Mouse (Mus musculus): ENCODE data around the gene Thra. TPM values are rescaled to one million over a fixed set of nuclear protein-coding genes. Genes with fewer than 3 reads are reported as not detected.

Thra gene
- polyA plus RNA-seq, 1 experiment, result 495 TPM

GRCm38 (mm10) chr11:98741051-98741620, 698 bp downstream of the Thra start:
- no peak for TF ChIP-seq POLR2A (IDR thresholded peaks at IDR 0.05; ENCODE audit: insufficient read depth, low read depth, low read length)
- TF ChIP-seq CTCF (IDR thresholded peaks at IDR 0.05; ENCODE audit: insufficient read depth, low read depth, low read length), result no peak
- WGBS, result under 1% methylated on average over 17 of the region's 17 CpGs
- peak overlapping the region; percentile 48 for H3K4me3 ChIP-seq (ENCODE audit: insufficient read depth, low read depth, low read length)
- H3K4me1 ChIP-seq (ENCODE audit: control insufficient read depth, insufficient read depth, low read length), result peaks cover 41% of the 10 kb centered on the region
- peak overlapping the region; percentile 89 for H3K27ac ChIP-seq (ENCODE audit: insufficient read depth, low read depth, low read length)

GRCm38 (mm10) chr11:98741622-98742396, 1.4 kb downstream of the Thra start:
- Histone ChIP-seq H3K4me3 (ENCODE audit: insufficient read depth, low read depth, low read length) (peak overlapping the region; percentile 79), H3K27ac (ENCODE audit: insufficient read depth, low read depth, low read length) (peak overlapping the region; percentile 95), H3K4me1 (ENCODE audit: control insufficient read depth, insufficient read depth, low read length) (peaks cover 46% of the 10 kb centered on the region)
- WGBS, result 2% methylated on average over 67 of the region's 86 CpGs
- TF ChIP-seq CTCF (IDR thresholded peaks at IDR 0.05; ENCODE audit: insufficient read depth, low read depth, low read length) (no peak), POLR2A (IDR thresholded peaks at IDR 0.05; ENCODE audit: insufficient read depth, low read depth, low read length) (0 out of 2 replicates have a peak, but pooled peaks have one; percentile 21)

GRCm38 (mm10) chr11:98742397-98743291, 2.2 kb downstream of the Thra start:
- TF ChIP-seq CTCF (IDR thresholded peaks at IDR 0.05; ENCODE audit: insufficient read depth, low read depth, low read length) (no peak), POLR2A (IDR thresholded peaks at IDR 0.05; ENCODE audit: insufficient read depth, low read depth, low read length) (no peak)
- under 1% methylated on average over 21 of the region's 21 CpGs for WGBS
- H3K4me3 ChIP-seq (ENCODE audit: insufficient read depth, low read depth, low read length), result peak overlapping the region; percentile 79
- H3K4me1 ChIP-seq (ENCODE audit: control insufficient read depth, insufficient read depth, low read length), result peaks cover 53% of the 10 kb centered on the region
- H3K27ac ChIP-seq (ENCODE audit: insufficient read depth, low read depth, low read length), result peak overlapping the region; percentile 95

DNA sequence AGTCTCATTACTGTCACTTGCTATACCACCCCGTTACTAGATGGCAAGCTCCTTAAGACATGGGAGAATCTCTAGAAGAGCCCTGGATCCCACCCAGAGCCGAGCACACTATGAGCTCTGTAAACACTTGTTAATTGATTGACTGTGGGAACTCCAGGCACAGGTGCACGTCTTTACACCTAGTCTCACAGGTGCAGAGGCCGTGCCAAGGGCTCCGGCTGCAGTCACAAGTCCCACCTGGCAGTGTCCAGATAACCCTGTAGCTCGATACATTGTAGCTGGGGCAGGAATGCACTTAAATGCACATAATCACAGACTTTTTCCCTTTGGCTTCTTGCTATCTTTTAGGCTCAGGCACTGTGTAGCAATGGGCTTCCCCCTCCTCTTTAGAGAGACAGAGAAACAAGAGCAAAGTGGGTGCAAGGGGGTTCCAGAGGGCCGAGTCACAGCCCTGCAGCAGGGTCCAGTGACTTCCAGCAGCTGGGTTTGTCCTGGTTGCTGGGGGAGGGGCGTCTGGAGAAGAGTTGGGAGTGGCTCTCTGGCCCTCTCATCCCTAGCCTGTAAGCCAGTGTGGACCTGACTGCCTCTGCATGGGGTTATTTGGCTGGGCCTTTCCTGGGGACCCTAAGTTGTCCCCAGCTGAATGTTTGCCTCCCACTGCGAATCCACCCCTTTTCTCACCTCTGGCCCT, 3.4 kb downstream of the Thra start:
- 3% methylated on average over 9 of the region's 9 CpGs for WGBS
- Histone ChIP-seq H3K4me3 (ENCODE audit: insufficient read depth, low read depth, low read length) (peak overlapping the region; percentile 48), H3K4me1 (ENCODE audit: control insufficient read depth, insufficient read depth, low read length) (peaks cover 58% of the 10 kb centered on the region), H3K27ac (ENCODE audit: insufficient read depth, low read depth, low read length) (peak overlapping the region; percentile 71)
- TF ChIP-seq CTCF (IDR thresholded peaks at IDR 0.05; ENCODE audit: insufficient read depth, low read depth, low read length), result no peak

DNA sequence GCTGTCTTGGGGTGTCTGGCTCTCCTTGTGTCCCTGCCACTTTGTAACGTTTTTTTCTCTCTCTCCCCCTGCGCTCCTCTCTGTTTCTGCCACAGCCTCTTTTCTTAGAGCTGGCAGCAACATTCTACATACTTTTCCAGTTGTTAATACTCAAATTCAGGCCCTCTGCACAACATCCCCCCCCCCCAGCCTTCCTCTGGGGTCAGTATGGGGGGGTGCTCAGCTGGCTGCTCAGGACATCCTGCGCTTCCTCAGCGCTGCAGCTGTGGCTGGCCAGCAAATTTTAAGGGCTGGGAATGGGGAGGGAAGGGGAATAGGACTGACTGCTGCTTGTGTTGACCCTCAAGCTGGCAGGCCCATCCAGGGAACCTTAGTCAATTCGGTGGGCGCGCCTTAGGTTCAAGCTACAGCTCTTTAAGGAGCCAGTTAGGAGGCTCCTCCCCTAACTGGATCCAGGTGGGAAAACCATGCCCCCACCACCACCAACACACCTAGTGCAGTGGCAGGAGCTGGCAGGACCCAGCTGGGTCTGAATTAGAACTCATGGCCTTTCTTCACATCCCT, 4.1 kb downstream of the Thra start:
- 17% methylated on average over 7 of the region's 7 CpGs for WGBS
- Histone ChIP-seq H3K4me3 (ENCODE audit: insufficient read depth, low read depth, low read length) (peak overlapping the region; percentile 48; the same call in 1 of the 2 replicates), H3K4me1 (ENCODE audit: control insufficient read depth, insufficient read depth, low read length) (peaks cover 59% of the 10 kb centered on the region), H3K27ac (ENCODE audit: insufficient read depth, low read depth, low read length) (peak overlapping the region; percentile 71)
- TF ChIP-seq CTCF (IDR thresholded peaks at IDR 0.05; ENCODE audit: insufficient read depth, low read depth, low read length) (no peak), POLR2A (IDR thresholded peaks at IDR 0.05; ENCODE audit: insufficient read depth, low read depth, low read length) (no peak)

DNA sequence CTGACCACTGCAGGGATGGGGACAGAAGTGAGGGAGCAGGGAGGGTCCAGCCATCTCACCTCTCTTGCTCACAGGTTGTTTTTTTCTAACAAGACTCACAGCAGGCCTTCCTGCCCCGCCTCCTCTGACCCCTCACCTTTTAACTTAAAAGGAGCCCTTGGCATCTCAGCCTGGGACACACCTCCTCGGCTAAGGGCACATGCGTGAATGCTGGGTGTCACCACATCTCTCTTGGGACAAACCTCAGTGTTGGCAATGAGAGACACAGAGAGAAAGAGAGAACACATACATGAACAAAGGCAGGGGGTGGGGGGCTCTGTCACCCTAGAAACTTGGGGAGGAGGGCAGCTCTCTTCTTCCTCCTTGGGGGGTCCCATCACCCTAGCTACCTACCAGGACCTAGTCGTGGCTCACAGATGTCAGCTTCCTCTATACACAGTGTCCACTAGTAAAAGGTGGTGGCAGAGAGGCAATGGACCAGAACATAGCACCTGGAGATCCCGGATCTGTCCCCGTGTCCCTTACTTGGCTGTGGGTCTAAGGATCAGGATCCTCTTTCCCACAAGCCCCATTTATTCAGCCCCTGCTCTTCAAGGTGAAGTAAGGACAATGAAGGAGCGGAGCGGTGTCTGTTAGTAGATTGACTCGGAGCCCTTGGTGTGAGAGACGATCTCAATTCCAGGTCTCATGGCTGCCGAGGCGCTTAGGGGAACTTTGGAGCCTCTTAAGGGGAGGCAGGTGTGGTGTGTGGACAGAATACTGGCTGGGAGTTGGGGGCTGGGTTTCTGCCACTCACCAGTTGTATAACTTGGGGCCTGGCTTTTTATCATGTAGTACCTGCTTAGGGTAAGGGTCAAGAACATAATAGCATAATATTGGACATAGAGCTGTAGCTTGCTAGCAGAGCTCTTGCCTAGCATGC, 5.8 kb downstream of the Thra start:
- Histone ChIP-seq H3K4me3 (ENCODE audit: insufficient read depth, low read depth, low read length) (no peak overlapping the region), H3K4me1 (ENCODE audit: control insufficient read depth, insufficient read depth, low read length) (peaks cover 66% of the 10 kb centered on the region), H3K27ac (ENCODE audit: insufficient read depth, low read depth, low read length) (peak overlapping the region; percentile 76)
- no peak for TF ChIP-seq CTCF (IDR thresholded peaks at IDR 0.05; ENCODE audit: insufficient read depth, low read depth, low read length)
- WGBS, result 29% methylated on average over 12 of the region's 12 CpGs

- peaks cover 73% of the 10 kb centered on the region for H3K4me1 ChIP-seq (ENCODE audit: control insufficient read depth, insufficient read depth, low read length)
- peak overlapping the region; percentile 76 for H3K27ac ChIP-seq (ENCODE audit: insufficient read depth, low read depth, low read length)
- 3% methylated on average over 19 of the region's 19 CpGs for WGBS
- peak overlapping the region; percentile 19 for H3K4me3 ChIP-seq (ENCODE audit: insufficient read depth, low read depth, low read length)
- no peak for TF ChIP-seq CTCF (IDR thresholded peaks at IDR 0.05; ENCODE audit: insufficient read depth, low read depth, low read length)
- TF ChIP-seq POLR2A (IDR thresholded peaks at IDR 0.05; ENCODE audit: insufficient read depth, low read depth, low read length), result peak; percentile 38; the same call in 1 of the 2 replicates
Measured at GRCm38 (mm10) chr11:98746855-98747693, 6.6 kb downstream of the Thra start.

Measured in olfactory bulb, adult 2 months (tissue).